Mouse (Mus musculus) R1 (cell line): ENCODE results near the gene Tppp.
A peak's percentile ranks its signal among the peaks of the same experiment; 100 is the strongest.
"Not testable (repeated sequence)": the region's sequence is repeated elsewhere in the genome, so short reads cannot be mapped to it uniquely, and the experiment has no call there.

ENCODE experiments used
- DNase-seq: peaks from one replicate; pipeline ENCODE4 v3.0.0-alpha.2; 2018; ENCODE audit warnings: low read depth, low spot score

The Tppp gene

DNA sequence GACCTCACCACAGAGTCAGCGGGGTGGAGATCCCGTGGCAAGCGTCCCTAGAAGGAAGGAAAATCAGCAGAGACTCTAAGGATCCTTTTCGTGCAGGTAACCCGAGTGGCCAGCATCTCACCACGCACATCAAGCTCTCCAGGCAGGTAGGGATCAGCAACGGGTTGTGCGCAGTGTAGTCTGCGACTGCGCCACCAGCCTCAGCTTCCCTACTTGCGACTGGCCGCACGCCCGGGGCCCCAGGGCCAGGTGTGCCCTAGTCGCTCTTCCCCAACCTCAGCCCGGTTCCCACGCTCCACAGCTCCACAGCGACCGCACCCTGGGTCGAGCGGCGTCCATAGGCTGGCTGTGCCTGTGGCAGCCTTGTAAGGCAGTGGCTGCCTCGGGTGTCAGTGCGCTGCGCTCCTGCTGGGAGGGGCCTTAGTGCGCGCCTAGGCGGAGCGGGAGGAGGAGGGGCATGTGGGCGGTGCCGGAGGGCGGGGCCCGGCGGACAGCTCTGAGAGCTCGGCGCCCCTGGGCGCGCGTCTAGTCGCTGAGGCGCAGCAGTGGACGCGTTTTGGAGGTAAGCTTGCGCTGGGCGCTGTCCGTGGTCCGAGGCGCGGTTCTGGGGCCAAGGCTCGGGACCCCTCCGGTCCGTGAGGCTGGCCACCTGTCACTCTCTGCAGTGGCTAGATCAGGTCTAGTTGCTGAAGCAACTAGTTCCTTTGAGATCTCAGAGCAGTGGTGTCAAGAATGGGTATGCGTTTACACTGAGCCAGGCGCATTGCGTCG lies at the start of gene Tppp:
TSS of gene Tppp (plus strand) at position 460 of the 771 bp plus-strand sequence.
- DNase-seq = peak; percentile 91

DNA sequence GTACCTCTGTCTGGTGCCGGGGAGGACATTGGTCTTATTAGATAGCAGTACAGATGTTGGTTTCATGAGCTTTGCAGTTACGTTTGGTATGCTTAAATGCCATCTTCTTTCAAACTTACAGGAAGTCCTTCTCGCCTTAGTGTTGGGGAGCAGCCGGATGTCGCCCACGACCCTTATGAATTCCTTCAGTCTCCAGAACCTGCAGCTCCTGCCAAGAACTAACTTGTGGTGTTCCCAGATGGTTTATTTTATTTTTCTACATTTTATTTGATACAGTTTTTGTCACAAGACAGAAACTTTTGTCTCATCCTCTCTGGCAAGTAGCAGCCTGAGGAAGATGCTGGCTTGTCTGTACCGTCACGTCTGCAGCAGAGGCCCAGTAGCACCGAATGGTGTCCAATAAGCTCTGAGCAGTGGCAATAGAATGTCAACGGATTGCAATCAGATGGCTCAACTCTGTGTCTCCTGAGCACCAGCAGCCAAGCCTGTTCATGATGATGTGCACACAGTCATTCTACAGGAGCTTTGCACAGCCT lies 49.0 kb upstream of the Tppp start:
- no peak for DNase-seq

GRCm38 (mm10) chr13:73961177-73961576 lies 48.0 kb upstream of the Tppp start:
- DNase-seq = peak; percentile 20

- peak; percentile 10 for DNase-seq
These were observed 45.7 kb upstream of the Tppp start, which contains the start of gene Zdhhc11 for GRCm38 (mm10) chr13:73963551-73963950. Zdhhc11 (plus strand) TSS chr13:73963851.

- peak; percentile 72 for DNase-seq
These were observed 38.4 kb upstream of the Tppp start for GRCm38 (mm10) chr13:73970545-73971448.

- DNase-seq = no peak
These were observed 34.7 kb upstream of the Tppp start for GRCm38 (mm10) chr13:73974523-73974922.

GRCm38 (mm10) chr13:73976935-73977334 lies 32.3 kb upstream of the Tppp start:
- no peak for DNase-seq

DNA sequence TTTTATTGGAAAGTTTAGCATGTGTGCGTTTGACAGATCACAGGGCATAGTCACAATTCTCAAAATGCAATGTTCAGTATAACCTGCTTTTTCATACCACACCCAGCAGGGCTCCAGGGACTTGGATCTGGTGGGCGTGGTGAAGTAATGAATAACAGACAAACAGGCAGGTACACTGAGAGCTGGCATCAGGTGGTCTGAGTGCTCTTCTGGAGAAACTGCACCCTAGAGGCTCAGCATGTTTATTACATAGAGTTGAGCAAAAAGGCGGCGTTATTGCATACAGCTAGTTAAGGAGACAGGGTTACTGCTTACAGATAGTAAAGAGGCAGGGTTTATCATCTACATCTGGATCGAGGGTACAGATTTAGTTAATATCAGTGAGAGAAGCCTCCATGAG lies 18.9 kb upstream of the Tppp start:
- DNase-seq = no peak

DNA sequence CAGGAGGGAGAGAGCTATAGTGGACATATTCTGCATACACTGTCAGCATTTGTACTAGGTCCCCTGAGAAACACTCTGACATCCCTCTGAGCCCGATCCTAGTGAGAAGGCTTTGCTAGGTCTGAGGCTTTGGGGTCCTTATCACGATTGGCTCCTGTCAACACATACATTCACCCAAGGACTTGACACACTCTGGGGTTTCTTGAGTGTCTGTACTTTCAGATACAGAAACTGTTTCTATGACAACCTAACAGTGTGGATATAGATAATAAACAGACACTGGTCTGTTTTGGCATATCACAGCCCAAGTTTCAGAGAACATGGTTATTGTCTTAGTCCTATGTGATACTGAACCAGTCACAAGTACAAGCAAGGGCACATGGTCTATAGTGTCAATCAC lies 18.4 kb upstream of the Tppp start:
- DNase-seq = no peak

DNA sequence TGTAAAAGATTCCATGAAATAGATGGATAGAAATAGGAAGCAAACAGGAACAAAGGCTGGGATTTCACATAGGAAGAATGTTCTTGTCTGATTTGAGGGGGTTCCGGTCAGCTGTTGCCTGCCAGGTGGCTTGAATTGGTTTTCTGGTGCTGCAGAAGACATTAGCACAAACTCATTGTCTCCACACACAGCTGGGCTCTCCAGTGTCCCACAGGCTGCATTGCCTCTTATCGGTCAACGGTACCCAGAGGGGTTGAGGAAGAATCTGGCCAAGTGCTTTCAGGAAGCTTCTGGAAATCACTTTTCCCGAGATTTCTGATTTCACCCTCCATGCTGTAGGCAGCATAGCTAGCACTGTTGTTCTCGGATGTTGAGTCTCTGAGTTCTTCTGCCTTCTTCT lies 17.9 kb upstream of the Tppp start:
- no peak for DNase-seq

DNA sequence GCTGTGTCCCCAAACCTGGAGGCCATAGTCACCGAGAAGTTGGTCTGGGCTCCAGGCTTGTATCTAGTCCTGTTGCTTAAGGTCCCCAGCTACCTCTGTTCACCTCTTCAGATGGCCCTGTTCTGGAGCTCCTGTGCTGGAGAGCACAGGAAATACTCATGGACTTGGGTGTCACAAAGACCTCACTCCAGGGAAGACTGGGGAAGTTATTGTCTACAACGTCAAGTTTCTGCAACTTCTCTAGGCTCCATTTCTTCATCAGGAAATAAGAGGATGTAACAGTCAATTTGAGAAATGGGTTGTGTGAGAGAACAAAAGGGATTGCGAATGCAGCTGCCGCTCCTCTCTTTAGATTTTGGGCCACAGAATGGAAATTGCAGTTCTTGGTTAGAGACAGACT lies 12.8 kb upstream of the Tppp start:
- DNase-seq = no peak

GRCm38 (mm10) chr13:74000519-74000918 lies 8.7 kb upstream of the Tppp start:
- DNase-seq = no peak

- DNase-seq = no peak
These were observed 8.2 kb upstream of the Tppp start for GRCm38 (mm10) chr13:74000961-74001360.

- DNase-seq = no peak
These were observed 7.7 kb upstream of the Tppp start for GRCm38 (mm10) chr13:74001492-74001891.

DNA sequence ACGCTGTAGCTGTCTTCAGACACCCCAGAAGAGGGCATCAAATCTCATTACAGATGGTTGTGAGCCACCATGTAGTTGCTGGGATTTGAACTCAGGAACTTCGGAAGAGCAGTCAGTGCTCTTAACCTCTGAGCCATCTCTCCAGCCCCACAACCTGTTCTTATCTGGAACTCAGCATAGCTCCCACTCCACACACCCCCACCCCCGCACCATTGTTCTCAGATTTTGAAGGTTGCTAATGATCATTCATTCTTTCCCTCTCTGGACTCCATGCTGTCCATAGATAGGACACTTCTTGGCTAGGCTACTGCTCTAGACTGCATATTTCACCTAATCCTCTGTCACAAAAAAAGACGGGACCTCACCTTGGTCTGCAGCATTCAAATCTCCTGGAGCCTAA lies 2.3 kb upstream of the Tppp start:
- not testable (repeated sequence) for DNase-seq

DNA sequence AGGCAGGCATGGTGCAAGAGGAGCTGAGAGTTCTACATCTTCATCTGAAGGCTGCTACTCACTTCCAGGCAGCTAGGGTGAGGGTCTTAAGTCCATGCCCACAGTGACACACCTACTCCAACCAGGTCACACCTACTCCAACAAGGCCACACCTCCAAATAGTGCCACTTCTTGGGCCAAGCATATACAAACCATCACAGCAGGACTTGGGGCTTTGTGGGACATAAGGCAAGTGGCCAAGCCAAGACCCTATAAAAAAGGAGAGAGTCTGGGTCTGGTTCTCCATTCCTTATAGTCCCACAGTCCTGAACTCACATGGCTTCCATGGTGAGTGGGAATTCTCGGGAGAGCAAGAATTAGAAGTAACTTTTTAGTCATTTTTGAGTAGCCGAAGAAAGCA lies 991 bp upstream of the Tppp start:
- DNase-seq = not testable (repeated sequence)

DNA sequence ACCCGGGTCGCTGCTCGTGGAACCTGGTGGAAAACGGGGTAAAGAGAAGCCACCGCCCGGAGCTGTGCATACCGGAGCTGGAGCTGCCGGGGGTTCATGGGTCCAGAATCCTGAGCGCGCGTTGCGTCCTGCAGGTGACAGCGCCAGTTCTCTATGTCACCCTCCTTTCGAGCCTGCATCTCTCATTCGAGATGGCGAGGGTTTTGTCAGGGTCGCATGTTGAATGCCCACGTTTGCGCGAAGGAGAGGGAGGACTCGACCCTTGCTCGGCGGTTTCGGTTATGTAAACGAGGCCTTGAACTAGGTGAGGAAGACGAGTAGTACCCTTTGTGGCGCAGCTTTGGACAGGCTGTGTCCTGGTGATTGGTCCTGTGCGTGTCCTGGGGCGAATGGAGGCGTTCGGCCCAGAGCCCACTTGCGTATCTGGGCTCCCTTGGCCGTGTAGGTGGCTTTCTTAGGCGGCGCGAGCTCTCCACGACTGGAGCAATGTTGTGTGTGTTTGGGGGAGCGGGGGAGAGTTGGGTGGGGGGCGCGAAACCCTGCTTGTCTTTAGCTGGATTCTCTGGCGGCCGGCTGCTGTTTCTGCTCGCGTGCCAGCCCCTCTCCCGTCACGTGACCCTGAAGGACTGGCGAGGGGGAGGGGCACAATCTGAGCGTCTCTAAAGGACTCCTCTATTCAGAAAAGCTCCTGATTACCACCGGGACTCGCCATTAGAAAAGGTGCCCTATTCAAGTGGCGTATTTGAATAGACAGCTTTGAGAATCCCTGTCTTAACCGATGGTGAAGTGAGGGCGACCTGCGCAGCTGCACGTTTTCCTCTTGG lies 796 bp downstream of the Tppp start:
- peak; percentile 60 for DNase-seq

DNA sequence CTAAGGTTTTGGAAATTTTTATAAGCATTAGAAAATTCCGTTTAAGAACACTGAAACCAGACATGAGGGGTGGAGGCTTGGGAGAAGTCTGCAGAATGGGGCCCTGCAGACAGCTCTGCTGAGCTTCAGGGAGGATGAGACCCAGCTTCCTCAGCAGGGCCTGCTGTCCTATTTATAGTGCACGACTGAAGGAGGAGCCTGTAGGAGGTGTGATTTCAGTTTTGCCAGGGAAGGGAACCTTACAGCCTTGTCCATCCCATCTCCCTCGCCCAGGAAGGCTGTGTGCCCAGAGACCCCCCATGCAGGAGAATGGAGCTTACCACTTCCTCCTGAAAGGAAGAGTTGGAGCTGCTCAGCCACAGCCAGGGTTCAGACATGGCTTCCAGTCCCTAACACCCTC lies 1.5 kb downstream of the Tppp start:
- DNase-seq = no peak

GRCm38 (mm10) chr13:74015908-74016307 lies 6.7 kb downstream of the Tppp start:
- DNase-seq = no peak

- no peak for DNase-seq
These were observed 8.2 kb downstream of the Tppp start for GRCm38 (mm10) chr13:74017426-74017825.

DNA sequence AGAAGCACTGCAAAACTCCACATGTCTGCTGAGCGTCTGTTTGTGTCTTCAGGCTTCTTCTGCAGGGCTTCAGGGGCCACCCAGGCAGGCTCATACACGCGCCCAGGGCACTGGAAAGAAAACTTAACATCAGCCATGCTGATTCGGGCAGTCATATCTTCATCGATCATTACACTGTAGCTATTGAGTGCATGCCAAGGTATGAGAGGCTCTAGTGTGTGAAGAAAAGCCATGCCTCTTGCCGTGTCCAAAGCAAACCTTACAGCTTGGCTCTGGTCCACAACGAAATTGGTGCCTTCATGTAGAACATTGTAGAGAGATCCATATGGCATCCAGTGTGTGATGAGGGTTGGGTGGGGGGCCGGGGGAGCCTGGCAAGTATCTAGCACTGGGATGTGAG lies 9.8 kb downstream of the Tppp start:
- DNase-seq = not testable (repeated sequence)
